Mouse (Mus musculus): Measurements from ENCODE around the gene Serpinf1.
"Not testable (repeated sequence)": the region's sequence is repeated elsewhere in the genome, so short reads cannot be mapped to it uniquely, and the experiment has no call there.

Serpinf1 gene

DNA sequence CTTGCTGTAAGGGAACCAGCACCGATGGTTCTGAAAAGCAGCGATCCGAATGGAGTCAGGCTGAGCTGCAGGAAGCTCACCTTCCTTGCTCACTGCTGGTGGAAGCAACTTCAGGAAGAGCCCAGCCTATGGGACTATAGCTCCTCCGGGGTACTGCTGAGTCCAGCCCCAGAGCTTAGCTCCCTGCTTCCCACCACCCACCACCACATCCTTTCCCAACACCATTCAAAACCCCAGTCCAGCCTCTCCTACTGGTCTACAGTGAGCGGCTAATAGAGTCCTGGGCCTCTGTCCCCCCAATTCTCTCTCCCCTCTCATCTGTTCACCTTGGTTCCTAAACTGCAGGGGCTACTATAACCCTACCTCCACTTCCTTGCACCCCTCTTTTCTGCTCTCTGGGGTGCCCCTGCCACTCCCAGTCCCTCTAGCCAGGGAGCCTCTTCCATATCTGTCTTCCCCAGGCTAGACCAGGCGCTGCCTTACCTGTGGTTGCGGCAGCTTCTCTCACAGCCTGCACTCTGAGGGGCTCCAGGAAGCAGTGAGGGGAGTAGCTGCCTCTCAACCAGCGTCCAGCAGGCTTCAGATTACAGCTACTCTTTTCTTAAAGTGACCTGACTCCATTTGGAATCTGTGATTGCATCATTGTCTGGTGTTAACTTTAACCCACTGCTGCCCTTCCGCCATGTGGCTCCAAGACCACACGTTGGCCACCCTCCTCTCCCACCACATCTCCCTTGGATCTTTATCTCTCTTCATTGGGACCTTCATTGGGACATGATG lies at the start of gene Serpinf1:
Gene Serpinf1 (minus strand): TSS at position 689 of the 780 bp plus-strand sequence.
- no peak for ATAC-seq (ENCODE audit: low TSS enrichment)

DNA sequence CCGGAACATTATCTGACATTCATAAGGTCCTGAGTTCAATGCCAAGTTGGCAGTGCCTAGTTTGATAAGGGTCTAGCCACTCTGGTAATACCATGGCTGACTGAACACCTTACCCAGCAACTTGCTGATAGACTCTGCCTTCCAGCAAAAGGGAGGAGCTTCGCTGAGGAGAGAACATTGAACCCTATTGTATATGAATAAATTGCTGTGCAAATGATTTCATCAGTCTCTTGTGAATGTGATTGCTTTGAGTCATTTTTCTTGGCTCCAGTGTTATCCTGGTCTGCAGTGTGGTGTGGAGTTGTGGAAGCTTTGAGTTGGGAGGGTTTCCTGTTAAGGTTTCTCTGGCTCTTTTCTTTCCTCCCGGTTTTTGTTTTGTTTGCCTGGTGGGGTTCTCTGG lies 48.2 kb upstream of the Serpinf1 start:
- ATAC-seq (ENCODE audit: low TSS enrichment), result no peak

DNA sequence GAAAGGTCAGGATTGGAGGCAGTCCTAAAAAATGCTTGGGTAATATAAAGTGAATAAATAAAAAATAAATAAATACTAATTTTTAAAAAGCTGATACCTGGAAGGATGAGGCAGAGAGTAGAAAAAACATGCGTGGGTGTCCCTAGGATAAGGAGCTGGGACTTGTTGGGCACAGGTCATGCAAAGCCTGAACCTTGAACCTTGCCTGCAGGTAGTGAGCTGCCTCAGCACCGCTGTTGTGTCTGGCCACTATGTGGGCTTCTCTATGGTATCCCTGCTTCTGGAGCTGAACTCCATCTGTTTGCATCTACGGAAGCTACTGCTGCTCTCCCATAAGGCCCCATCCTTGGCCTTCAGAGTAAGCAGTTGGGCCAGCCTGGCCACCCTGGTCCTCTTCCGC lies 46.8 kb upstream of the Serpinf1 start:
- no peak for ATAC-seq (ENCODE audit: low TSS enrichment)

DNA sequence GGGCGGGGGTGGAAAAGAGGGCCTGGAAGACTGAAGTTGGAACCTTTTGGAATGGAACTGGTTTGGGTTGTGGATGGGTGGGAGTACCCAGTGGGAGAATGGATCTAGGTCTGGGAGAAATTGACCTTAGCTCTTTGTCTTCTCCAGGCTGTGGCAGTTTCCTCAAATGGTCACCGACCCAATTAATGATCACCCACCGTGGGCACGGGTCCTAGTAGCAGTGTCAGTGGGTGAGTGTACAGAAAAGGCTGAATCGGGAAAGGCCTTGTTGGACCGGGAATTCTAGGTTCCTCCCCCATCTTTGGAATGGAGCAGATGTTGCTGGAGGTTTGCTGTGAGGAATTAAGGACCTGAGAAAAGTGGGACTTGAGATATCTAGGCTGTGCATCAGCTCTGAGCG lies 45.9 kb upstream of the Serpinf1 start:
- ATAC-seq (ENCODE audit: low TSS enrichment), result peak; percentile 24; the same call in 1 of the 2 replicates

DNA sequence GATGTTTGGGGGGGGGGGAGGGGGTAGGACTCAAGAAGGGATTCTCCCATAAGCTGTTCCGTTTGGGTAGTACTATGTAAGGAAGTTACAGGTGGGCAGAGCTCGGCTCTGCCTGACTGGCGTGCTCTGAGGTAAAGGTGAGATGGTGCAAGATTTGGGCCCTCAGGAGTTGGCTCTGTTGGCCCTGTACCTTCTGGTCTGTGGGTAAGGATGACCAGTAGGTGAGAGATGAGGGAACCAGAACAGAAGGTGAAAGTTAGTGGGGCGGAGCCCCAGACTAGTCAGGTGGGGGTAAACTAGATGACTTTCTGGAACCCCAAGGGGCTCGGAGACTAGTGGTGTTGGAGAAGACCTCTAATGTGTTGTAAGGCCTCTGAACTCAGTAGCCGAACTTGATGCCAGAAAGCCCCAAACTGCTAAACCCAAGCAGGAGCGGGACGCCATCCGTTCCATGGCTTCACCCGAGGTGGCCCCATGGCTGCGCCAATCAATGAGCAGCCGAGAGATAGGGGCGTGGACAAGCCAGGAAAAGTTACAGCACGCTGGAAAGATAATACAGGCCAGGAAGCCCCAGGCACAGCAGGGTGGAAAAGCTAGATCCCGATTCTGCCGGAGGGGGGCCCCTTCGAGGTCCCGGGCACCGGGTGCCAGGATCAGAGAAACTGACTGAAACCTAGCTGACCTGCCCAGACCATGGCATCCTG lies 45.2 kb upstream of the Serpinf1 start:
- peak; percentile 60; the same call in 1 of the 2 replicates for ATAC-seq (ENCODE audit: low TSS enrichment)

DNA sequence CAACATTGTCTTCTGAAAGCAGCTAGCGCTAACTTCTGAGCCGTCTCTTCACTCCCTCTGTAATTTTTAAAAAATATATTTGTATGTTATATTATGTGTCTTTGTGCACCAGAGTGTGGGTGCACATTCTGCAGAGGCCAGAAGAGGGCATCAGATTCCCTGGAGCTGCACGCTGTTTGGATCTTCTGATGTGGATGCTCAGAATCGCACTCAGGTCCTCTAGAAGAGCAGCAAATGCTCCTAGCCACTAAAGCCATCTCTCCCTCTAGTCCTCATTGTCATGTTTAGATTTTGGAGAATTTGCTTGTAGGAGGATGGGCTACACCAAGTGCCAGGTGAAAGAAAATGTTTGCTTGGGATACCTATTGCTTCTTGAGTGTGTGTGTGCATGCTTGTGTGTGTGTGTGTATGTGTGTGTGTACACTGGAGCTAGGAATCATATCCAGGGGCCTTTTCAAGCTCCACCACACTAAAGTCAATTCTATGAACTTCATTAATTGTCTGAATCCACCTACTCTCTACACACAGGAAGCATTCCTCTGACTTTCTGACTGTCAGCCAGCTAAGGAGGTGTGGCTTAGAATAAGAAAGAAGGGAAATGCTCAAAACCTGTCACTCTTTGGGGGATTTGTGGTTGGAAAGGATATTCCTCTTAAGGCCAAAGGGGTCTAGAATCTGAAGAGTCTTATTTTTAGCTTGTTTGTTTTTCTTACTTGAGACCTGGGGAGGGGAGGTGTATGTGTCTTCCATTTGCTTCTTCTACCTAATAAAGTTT lies 44.4 kb upstream of the Serpinf1 start:
- no peak for ATAC-seq (ENCODE audit: low TSS enrichment)

DNA sequence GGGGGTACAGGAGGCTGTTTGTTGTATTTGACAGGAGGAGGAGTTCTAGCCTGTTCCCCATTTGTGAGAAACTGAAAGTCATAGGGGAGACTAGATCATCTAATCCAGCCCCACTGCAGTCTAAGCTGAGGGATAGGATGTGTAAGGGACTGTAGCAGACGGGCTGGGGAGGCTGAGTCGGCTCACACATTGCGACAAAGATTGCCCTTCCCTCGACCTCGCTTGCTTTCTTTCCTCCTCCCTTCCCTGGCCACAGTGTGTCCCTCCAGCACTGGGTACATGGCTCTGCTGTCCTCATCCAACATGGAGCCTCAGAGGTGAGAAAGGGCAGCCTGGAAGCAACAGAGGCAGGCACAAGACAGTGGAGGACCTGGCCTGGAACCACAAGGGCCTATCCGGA lies 42.5 kb upstream of the Serpinf1 start:
- no peak for ATAC-seq (ENCODE audit: low TSS enrichment)

DNA sequence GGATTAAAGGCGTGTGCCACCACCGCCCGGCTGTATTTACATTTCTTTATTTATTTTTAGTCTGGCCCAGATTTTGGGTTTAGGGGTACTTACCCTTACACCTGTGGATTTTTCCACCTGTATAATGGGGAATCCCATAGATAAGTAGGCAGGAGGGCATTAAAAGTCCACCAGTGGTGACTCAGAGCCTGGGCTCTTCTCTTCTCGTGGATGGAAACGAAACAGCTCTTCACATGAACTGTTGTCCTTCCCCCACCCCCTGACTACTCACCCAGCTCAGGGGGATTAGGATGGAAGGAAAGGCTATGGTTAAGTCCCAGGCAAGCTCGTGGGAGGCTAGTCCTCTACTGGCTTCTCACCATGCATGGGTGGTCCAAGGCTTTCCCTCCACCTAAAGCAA lies 41.9 kb upstream of the Serpinf1 start:
- no peak for ATAC-seq (ENCODE audit: low TSS enrichment)

DNA sequence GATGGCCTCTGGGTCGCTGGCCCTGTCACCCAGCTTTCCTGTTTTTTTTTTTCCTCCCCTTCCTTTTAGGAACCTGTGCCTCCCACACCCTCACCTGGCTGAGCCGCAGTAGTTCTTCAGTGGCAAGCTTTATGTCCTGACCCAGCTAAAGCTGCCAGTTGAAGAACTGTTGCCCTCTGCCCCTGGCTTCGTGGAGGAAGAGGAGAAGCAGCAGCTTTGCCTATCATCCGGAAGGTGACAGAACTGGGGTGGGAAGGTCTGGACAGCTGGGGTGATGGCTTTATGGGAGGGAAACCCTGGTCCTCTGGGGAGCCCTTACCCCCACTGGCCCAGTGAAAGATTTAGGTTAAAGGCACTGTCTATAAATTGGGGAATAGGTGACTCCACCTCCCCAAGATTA lies 41.1 kb upstream of the Serpinf1 start:
- ATAC-seq (ENCODE audit: low TSS enrichment), result no peak

DNA sequence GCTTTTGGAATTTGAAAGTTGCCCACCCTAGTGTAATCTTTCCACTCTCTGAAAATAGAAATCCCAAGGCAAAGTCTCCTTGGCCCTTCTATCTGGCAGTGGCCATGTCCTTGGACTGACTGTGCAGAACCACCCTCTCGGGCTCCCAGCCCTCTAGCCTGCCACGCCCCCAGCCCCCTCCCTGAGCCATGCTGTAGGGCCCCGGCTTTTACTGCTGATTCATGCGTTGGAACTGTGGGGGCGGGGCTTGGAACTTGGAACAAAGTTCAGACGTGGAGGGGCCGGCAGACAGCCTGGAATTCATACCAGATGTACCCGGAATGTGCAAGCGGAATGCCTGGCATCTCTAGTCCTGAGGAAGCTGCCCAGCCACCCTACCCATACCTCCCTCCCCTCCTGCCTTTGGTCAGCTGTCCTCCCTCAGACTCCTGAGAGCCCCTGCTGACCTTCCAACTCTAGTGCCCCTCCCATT lies 40.4 kb upstream of the Serpinf1 start:
- no peak for ATAC-seq (ENCODE audit: low TSS enrichment)

DNA sequence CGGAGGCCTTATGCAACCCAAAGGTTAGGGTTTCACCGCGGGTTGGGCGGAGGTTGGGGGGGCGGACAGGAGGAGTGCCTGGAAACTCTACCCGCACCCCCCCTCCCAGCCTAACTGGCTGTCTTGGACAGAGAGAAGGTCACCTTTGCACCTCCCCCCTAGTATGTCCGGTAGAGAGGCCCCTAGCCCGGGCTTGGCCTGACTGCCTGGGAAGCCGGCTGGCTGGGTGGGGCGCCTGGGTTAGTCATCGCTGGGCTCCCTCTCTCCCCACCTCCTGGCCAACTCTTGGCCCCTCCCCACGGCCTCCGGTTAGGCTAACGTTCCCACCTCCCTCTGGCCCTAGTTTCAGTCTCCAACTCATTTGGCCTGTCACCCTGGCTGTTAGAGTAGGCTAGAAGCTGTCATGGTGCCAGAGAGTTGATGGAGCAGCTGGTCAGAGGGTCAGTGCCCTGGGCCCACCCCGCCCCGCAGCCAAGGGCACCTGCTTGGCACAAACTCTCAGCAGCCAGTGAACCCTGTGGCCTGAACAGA lies 39.8 kb upstream of the Serpinf1 start:
- no peak for ATAC-seq (ENCODE audit: low TSS enrichment)

DNA sequence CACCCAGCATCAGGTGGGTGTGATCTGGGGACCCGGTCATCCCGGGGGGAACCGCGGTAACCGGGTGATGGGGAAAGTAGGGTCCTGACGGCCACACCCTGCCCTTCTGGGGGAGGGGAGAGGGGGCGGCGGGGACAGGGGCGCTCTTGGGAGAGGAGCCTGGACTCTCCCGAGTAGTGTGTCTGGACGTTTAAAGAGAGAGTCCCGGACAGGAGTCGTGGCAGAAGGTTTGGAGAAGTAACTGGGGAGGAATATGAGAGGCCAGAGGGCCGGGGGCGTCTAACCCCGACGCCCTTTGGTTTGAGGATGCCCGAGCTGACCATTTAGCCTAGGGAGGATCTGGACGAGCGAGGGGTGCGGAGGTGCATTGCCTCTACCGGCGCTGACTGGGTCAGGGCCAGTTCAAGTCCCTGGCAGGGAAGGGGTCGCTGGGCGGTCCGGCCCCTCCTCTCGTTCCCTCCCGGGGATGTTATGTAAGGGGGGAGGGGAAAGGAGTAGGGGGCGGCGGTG lies 39.3 kb upstream of the Serpinf1 start:
- no peak for ATAC-seq (ENCODE audit: low TSS enrichment)

DNA sequence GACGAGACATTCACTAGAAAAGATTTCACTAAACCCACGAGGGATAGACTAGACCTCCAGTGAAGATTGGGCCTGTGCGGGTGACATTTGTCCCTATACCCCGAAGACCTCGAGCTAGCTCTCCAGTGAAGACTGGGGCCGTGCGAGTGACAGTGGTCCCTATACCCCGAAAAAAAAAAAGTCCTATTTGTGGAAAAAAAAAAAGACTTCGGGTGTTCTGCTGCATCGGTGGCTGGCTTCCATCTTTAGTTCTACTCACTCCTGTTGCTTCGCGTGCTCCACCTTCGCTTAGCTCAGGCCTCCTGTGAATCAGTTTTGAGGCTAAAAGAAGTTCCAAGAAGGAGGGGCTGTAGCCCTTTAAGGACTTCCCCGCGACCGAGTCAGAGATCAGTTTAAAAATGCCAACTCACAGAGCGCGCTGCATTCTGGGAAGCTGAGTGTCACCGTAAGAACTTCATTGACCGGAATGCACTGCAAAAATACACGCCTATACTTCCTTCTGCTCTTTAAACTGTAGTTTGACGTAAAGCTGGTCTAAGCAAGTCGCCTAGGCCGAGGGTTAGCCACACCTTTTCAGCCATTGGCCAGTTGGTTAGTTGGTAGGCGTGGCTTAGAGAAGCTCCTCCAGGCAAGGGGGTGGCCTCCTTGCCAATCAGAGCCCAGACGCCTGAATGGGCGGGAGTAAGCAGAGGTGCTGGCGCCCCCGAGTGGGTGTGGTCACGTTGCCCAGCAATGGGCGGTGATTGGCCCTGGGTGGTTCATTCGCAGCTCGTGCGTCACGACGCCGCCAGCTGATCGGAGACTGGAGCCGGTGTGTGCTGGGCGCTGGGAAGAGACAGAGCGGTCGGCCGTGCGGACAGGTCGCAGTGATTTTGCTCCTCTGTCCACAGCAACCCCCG lies 38.6 kb upstream of the Serpinf1 start, which contains the start of gene Tlcd2:
Gene Tlcd2 (plus strand): TSS at position 872 of the 899 bp plus-strand sequence.
- ATAC-seq (ENCODE audit: low TSS enrichment), result peak; percentile 86

DNA sequence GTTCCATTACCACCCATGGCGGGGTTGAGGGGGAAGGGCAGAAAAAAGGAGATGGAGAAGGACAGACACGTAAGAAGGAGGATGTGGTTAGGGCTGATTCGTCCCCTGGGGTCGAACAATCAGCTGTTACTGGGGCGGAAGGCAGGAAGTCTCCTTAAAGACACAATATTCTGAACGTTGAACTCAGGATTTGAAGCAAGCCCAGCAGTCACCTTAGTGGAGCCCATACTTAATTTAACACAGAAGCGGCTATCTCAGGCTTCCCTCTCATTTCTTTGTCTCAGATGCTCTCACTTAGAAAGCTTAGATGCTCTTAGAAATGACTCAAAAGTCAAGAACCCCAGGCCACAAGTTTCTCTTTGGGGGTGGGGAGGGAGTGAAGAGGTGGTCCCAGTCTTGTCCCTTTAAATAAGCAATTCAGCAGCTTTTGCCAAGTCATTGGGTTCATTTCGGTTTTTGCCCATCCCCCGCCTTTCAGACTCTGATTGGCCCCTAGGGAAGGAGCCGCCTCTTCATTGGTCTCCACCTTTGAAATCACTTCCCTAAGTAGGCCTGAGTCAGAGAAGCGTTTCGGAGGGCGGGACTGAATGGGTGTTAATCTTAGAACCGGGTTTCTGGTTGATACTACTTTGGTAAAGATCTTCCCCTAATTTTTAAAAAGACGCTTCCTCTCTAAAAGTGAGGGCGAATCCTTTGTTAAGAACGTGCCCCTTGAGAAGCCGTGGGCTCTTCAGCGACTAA lies 37.8 kb upstream of the Serpinf1 start:
- ATAC-seq (ENCODE audit: low TSS enrichment), result peak; percentile 62

DNA sequence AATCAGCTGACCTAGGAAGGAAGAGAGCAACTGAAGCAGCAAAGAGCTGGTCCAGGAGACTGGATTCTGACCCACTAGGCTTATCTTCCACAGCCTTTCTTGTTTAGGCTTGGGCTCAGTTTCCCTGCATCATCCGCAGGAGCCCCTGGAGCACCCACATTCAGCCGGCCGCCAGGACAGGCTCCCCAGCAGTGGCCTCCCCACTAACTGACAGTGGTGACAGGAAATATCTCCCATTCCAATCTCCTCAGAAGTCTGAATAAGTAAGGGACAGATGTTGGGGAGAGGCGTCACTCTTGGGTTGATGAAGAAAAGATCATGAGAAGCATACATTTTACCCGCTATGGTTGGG lies 37.2 kb upstream of the Serpinf1 start:
- ATAC-seq (ENCODE audit: low TSS enrichment), result no peak

DNA sequence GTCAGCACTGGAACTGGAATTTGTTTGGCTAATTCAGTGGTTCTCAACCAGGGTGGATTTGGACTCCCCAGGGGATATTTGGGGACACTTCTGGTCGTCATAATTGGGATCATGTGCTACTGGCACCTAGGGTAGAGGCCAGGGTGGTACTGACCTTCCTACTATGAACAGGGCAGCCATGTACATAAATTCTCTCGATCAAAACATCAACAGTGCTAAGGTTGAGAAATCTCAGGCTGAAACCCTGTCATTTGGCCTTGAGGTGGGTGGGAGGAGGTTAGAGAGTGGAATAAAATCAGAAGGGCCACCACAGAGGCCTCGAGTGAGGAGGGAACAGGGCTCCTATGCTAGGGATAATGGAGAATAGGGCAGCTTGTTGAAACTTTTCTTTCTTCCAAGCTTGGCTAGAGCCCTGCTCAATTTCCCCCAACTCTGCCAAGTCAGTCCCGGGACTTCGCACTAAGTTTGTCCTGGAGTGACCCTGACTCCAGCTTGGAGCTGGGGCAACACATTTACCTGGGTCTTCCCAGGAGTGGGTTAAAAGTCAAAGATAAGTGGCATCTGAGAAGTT lies 36.7 kb upstream of the Serpinf1 start:
- ATAC-seq (ENCODE audit: low TSS enrichment), result no peak

DNA sequence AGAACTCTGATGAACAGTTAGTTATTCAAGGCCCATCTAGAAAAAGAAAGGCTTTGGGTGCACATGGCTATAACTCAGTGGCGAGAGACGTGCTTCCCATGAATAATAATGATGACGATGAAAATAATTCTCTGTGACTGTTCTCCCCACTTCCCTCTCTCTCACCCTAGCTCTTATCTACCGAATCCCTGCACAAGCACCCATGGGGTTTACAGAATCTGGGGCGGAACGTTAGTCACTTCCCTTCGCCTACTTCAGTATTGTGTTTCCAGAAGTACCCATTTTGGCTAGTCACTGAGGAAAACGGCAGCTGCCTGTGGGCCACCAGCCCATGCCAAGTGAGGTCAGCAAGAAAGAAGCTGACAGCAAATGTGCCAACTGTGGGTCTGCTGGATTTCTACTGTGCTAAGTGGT lies 36.1 kb upstream of the Serpinf1 start:
- ATAC-seq (ENCODE audit: low TSS enrichment), result no peak

DNA sequence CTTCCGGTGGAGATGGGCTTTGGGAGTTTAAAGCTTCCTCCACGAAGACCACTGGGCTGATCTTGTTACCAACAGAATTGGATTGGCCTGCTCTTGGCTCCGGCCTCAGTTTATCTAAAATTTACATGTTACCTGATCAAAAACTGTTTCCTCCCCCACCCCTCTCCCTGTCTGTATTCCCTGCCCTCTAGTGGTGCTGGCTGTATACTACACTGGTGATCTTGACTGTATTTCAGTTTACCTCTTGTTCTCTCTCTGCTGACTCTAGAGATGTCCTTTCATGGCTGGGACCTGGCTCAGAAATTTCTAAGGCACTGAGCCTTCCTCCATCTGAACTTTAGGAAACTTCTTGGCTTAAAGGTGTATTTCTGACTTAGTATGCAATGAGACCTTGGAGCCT lies 35.7 kb upstream of the Serpinf1 start:
- ATAC-seq (ENCODE audit: low TSS enrichment), result no peak

DNA sequence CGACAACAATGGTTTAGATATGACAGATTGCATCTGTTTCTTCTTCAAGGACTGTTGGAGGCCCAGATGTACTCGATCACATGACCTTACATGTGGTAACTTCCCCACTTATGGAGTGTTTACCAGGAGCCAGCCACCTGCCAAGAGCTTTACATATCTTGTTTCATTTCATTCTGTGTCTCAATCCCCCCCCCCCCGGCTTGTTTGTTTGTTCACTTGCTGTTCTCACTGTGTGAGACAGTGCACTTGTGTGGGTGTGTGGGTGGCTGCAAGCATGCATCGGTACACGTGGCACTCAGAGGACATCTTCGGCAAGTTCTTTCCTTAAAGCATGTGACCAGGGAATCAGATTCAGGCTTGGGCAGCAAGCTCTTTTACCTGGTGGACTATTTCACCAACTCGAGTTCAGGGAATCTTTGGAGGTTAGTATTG lies 34.0 kb upstream of the Serpinf1 start:
- no peak for ATAC-seq (ENCODE audit: low TSS enrichment)

DNA sequence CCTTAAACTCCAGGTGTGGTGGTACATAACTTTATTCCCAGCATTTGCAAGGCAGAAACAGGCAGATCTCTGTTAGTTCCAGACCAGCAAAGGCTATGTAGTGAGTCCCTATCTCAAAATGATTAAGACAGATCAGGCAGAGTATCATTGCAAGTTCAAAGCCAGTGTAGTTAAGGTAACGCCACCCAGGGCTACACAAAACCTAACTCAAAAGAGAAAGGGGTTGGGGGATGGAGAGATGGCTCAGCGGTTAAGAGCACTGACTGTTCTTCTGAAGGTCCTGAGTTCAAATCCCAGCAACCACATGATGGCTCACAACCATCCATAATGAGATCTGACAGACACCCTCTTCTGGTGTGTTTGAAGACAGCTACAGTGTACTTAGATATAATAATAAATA lies 33.5 kb upstream of the Serpinf1 start:
- ATAC-seq (ENCODE audit: low TSS enrichment), result not testable (repeated sequence)

All from frontal cortex, adult (tissue).